Mouse (Mus musculus): ENCODE results near the gene Hbb-bh2. TPM values are rescaled to one million over a fixed set of nuclear protein-coding genes. Genes with fewer than 3 reads are reported as not detected.

Gene Hbb-bh2
- total and polyA plus RNA-seq, 3 experiments = not detected

DNA sequence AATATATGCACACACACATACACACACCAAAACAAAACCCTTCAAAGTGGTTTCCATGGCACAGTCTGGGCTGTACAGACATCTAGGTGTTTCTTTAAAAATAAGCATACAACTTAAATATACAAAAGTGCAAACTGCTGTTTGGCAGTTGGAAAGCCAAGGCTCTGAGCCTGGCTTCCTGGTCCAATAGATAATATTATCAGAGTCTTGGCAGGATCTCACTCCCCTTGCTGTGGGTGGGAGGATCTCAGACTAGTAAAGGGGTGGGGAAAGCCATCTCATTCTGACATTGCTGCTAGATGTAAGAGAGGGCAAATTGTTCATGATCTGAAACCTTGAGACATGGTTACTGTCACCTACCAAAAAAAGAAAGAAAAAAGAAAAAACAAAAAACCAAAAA is 30.3 kb upstream of the Hbb-bh2 start:
- Histone ChIP-seq H3K9ac (ENCODE audit: control insufficient read depth, low read depth, low read length, poor library complexity, severe bottlenecking) (peak overlapping the region; percentile 56), H3K27ac (ENCODE audit: control insufficient read depth, low read depth, low read length) (peak overlapping the region; percentile 100), H3K36me3 (ENCODE audit: control insufficient read depth in 1 of 2, insufficient read depth in 2 of 2, low read length in 2 of 2) (peaks cover 0 to 31% of the 10 kb centered on the region in 2 experiments; a peak in 2 of 4 replicates), H3K9me3 (replicated peaks; ENCODE audit: insufficient read depth, low read length) (no peaks in the 10 kb centered on the region), H3K79me2 (ENCODE audit: control insufficient read depth, insufficient read depth, low read length, poor library complexity) (no peaks in the 10 kb centered on the region; the same call in 1 of the 2 replicates), H3K4me3 (ENCODE audit: control insufficient read depth in 1 of 2, insufficient read depth in 1 of 2, low read depth in 2 of 2, low read length in 2 of 2) (peak overlapping the region in 1 of 2 experiments; percentile 8; a peak in 1 of 4 replicates), H3K4me1 (ENCODE audit: control insufficient read depth in 1 of 2, insufficient read depth in 2 of 2, low read length in 2 of 2) (peaks cover 18 to 28% of the 10 kb centered on the region in 2 experiments), H3K27me3 (ENCODE audit: control insufficient read depth in 1 of 2, insufficient read depth in 2 of 2, low read length in 2 of 2) (no peaks in the 10 kb centered on the region)
- no peak for TF ChIP-seq SMC3 (IDR thresholded peaks at IDR 0.05; ENCODE audit: low read depth, low read length)
- TF ChIP-seq MYB (IDR thresholded peaks at IDR 0.05; ENCODE audit: low read depth, low read length) = peak; percentile 94
- no peak for TF ChIP-seq CTCF (IDR thresholded peaks at IDR 0.05 in 2 of 3, conservative IDR thresholded peaks at IDR 0.05 in 1 of 3; ENCODE audit: control insufficient read depth in 1 of 3, insufficient read depth in 1 of 3, low read depth in 2 of 3, low read length in 3 of 3, poor library complexity in 1 of 3, severe bottlenecking in 1 of 3)
- peak; percentile 45 for TF ChIP-seq RCOR1 (IDR thresholded peaks at IDR 0.05; ENCODE audit: low read depth, low read length)
- TF ChIP-seq ZKSCAN1 (IDR thresholded peaks at IDR 0.05; ENCODE audit: low read depth, low read length) = no peak
- TF ChIP-seq GATA1 (IDR thresholded peaks at IDR 0.05; ENCODE audit: low read depth, low read length) = peak; percentile 94
- TF ChIP-seq ETS1 (IDR thresholded peaks at IDR 0.05; ENCODE audit: low read depth, low read length) = peak; percentile 87
- TF ChIP-seq ZC3H11A (IDR thresholded peaks at IDR 0.05; ENCODE audit: low read depth, low read length) = no peak
- TF ChIP-seq RAD21 (IDR thresholded peaks at IDR 0.05; ENCODE audit: low read depth, low read length) = no peak
- TF ChIP-seq CHD1 (IDR thresholded peaks at IDR 0.05; ENCODE audit: low read depth, low read length) = no peak
- TF ChIP-seq TAL1 (IDR thresholded peaks at IDR 0.05; ENCODE audit: low read length) = peak; percentile 93
- no peak for TF ChIP-seq HCFC1 (IDR thresholded peaks at IDR 0.05; ENCODE audit: low read depth, low read length)
- no peak for TF ChIP-seq NELFE (IDR thresholded peaks at IDR 0.05; ENCODE audit: low read depth, low read length)
- TF ChIP-seq TBP (IDR thresholded peaks at IDR 0.05; ENCODE audit: low read depth, low read length) = 0 out of 2 replicates have a peak, but pooled peaks have one; percentile 36
- TF ChIP-seq ZNF384 (IDR thresholded peaks at IDR 0.05; ENCODE audit: low read depth, low read length) = peak; percentile 68
- 0 out of 2 replicates have a peak, but pooled peaks have one; percentile 40 for TF ChIP-seq SIN3A (IDR thresholded peaks at IDR 0.05; ENCODE audit: low read length)
- TF ChIP-seq MAX (IDR thresholded peaks at IDR 0.05; ENCODE audit: low read length) = no peak
- TF ChIP-seq NRF1 (IDR thresholded peaks at IDR 0.05; ENCODE audit: insufficient read depth, low read depth, low read length, poor library complexity, severe bottlenecking) = no peak
- TF ChIP-seq ELF1 (IDR thresholded peaks at IDR 0.05; ENCODE audit: low read depth, low read length) = 0 out of 2 replicates have a peak, but pooled peaks have one; percentile 32
- TF ChIP-seq EP300 (IDR thresholded peaks at IDR 0.05; ENCODE audit: low read depth in 1 of 2, low read length in 2 of 2) = peak; percentile 93 to 95
- TF ChIP-seq JUND (IDR thresholded peaks at IDR 0.05; ENCODE audit: low read depth, low read length) = 0 out of 2 replicates have a peak, but pooled peaks have one; percentile 36
- TF ChIP-seq KAT2A (conservative IDR thresholded peaks at IDR 0.05; ENCODE audit: low read depth, low read length) = no peak
- TF ChIP-seq USF2 (IDR thresholded peaks at IDR 0.05; ENCODE audit: borderline replicate concordance in 1 of 2, insufficient read depth in 1 of 2, low read depth in 1 of 2, low read length in 2 of 2) = no peak
- peak; percentile 94 for TF ChIP-seq TCF12 (IDR thresholded peaks at IDR 0.05; ENCODE audit: low read depth, low read length)
- TF ChIP-seq MEF2A (IDR thresholded peaks at IDR 0.05; ENCODE audit: extremely low read depth, insufficient replicate concordance, low read depth, low read length, poor library complexity, severe bottlenecking) = no peak
- TF ChIP-seq POLR2A (IDR thresholded peaks at IDR 0.05; ENCODE audit: control insufficient read depth in 1 of 2, insufficient read depth in 1 of 2, low read depth in 1 of 2, low read length in 2 of 2, poor library complexity in 1 of 2) = peak in 1 of 2 experiments; percentile 42; a peak in 1 of 4 replicates
- no peak for TF ChIP-seq ZMIZ1 (IDR thresholded peaks at IDR 0.05; ENCODE audit: low read depth, low read length)
- peak; percentile 94 for DNase-seq (ENCODE audit: low read depth, low spot score)

Measured in MEL (cell line).